Mouse (Mus musculus) left cerebral cortex, adult 18-20 months (tissue): ENCODE data around the gene Zeb2. TPM values are rescaled to one million over a fixed set of nuclear protein-coding genes. Genes with fewer than 3 reads are reported as not detected.

Experiments used
- DNase-seq, 2 experiments: peaks; one replicate each; pipeline ENCODE4 v3.0.0; 2021 to 2022; ENCODE audit warnings: low spot score in 2 of 2, mixed read lengths in 1 of 2
- total RNA-seq, 2 experiments: library from RNA; stranded (reverse); gene quantifications; 2 replicates each; pipeline ENCODE4 v1.2.3; 2021

Zeb2 gene
- total RNA-seq, 2 experiments from 2014 or later, result 141 to 180 TPM

DNA sequence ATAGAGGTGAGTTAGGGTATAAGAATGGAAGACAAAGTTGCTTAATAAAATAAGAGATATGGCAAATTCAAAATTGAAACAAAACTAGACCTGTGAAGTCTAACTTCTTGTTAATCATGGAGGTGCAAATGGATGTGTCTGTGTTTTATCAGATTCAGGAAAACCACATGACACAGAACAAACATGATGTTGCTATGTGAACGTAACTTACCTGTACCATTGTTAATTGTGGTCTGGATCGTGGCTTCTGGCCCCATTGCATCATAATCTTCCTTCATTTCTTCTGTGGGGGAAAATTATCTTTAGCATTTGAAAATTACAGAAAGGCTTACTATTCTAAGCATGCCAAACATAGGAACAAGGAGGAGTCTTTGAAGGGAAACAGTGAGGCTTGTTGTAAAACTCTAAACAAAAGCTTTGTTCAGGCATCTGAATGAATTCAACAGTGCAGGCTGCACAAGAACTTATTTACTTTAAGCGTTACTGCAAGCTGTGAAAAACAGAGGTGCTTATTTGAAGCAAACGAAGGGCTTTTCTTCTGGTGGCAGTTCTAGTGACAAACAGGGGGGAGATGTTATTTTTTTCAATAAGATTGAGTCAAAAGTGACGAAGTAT, 99.9 kb downstream of the Zeb2 start:
- no peak for DNase-seq

DNA sequence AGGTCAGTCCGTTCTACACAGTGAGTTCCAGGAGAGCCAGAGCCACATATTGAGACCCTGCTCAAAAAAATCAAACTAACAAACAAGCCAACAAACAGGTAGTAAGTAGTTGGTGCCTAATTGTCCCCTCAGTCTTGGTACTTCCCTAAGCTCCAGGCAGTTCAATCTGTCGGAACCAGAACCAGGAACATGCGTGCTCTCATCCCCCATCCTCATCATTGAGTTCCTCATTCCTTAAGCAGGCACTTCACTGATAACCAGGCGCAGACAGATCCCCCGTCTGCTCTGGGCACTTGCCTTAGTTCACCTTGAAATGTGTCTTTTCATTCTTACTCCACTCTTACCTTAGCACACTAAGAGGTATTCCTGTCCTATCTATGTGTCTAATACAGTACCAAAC, 103.9 kb downstream of the Zeb2 start:
- no peak for DNase-seq

DNA sequence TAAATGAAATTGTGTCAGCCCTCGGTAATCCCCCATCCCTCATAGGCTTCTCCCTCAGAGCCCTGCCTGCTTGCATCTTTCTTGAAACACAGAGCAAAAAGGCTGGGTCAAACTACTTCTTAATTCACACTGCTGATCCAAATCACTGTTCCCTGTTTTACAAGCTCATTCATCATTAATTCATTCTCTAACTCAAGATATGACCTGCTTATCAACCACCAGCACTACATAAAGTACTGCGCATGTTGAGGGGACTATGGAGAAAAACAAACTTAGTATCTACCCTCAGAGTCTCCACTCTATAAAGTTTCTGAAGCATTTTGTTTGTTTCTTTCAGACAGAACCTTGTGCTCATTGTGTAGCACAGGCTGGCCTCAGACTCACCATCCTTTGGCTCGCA, 104.5 kb downstream of the Zeb2 start:
- DNase-seq, result no peak

DNA sequence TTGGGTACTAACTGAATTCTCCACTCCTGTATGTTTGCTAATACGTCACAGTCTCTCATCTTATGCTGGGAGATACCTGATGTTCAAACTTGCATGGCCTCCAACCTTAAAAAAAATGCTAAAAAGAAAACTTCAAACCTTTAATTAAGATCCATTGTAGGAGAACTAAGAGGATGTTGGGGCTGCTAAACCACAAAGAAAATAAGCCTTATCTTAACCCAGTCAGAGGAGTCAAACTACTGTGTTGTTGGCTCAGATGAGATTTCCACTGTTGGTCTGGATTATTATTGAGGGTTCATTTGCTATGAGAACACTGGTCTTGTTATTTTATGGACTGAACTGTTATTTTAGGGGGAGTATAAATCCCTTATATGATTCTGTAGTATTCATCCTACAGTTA, 106.5 kb downstream of the Zeb2 start:
- no peak for DNase-seq

DNA sequence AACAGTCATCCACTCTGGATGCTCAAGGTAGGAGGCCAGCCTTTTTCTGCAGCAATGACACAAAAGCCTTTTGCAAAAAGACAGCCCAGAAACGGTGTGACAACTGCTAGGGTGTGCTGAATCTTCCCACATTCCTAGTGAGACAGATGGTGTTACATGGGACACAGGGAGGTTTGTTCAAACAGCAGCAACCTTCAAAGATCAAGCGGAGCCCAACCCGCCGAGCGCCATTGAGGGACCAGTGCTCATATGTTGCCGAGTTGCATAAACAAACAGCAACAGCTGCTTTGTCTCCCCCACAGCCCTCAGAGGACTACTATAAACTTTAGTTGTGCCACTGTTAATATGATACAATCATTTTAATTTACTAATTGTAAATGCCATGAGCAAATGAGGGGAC, 117.3 kb downstream of the Zeb2 start:
- DNase-seq, result peak; percentile 63 to 75

DNA sequence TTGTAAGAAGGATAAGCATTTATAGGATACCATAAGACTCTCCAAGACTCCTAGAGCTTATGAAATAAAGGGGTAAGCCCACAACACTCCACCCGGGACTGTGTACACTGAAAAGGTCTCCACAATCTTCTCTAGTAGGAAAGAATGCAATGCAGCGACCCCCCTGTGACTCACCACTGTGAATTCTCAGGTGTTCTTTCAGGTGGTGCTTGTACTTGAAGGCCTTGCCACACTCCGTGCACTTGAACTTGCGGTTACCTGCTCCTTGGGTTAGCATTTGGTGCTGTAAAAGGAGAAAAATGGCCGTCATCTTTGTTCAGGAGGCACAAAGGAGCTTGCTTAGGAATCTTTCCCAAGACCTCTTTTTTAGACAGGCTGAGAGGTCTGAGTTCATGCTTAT, 118.5 kb downstream of the Zeb2 start:
- DNase-seq, result no peak

DNA sequence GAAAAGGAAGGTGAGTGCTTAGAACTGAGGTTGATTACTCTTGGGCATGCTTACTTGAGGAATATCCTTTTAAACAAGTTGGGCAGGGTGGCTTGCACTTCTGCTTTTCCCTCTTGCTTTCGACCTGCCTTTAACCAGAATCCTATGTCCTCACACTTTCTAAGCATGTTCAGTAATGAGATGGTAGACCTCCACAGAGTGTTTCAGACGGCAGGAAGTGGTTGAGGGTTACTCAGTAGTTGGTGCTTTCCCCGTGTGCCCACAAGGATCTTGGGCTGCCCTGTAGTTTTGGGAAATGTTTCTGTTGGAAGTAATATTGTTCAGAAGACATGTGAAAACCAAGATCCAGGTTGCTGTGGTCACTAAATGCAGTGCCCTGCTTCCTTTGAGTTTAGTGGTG, 135.5 kb downstream of the Zeb2 start:
- DNase-seq, result no peak

DNA sequence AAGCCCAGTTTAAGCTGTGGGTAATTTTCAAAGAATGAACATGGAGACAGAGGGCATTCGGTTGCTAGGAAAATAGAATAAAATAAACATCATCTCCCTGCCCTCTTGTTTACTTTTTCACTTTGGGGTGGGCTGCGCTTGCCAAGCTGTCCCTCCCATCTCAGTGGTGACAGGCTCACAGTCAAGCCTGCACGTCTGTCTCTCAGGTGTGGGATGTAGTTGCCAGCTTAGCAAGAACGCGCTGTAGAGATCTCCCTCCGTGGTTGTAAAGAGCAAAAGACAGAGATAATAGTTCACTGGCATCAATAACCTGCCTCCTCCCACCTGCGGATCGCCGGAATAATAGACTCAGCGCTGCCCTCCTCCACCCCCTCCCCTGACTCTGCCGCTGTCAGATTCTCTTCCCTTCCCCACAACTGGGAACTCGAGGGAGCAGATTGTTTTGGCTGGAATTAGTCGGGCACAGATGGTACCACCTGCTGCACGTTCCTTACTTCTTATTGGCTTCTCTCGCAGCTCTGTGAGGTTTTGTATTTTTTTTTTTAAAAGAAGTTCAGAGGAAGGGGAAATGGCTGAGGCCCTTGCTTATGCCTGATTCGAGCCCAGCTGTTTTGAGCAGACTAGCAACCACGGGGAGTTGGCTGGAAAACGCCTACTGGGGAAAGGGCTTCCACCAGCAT, 138.0 kb downstream of the Zeb2 start:
- peak; percentile 48 to 77 for DNase-seq

DNA sequence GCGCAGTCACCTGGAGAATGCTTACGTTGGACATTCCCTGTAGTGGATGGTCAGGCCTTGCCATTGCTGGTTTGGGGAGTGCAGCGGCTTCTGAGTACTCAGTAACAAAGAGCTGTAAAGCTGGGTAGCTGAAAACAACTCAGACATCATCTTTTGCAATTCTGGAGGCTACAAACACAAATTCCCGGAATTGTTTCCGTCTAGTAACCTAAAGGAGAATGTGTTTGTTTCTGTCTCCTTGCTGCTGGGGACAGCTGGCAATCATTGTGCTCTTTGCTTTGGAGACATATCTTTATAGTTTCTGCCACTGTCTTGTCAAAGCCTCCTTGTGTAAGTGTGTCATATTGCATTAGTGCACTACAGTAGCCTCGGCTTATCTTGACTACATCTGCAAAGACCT, 139.2 kb downstream of the Zeb2 start:
- no peak for DNase-seq

DNA sequence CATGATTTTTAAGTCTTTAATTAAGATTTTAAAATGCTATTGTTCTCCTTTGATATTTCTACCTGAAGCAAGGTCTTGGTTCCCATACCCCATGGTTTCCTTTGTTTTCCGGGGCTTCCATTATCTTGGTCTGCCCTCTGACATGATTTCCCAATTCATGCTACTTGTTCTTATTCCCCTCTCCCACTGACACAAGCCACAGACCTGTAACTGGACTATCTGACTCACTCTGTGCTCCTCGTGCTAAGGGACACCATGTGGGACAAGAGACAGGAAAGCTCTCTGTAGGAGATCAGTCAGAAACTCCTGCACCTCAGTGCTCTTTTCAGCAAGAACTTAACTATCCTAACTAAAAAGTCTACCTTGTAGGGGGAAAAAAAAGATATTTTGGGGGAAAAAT, 139.6 kb downstream of the Zeb2 start:
- no peak for DNase-seq

DNA sequence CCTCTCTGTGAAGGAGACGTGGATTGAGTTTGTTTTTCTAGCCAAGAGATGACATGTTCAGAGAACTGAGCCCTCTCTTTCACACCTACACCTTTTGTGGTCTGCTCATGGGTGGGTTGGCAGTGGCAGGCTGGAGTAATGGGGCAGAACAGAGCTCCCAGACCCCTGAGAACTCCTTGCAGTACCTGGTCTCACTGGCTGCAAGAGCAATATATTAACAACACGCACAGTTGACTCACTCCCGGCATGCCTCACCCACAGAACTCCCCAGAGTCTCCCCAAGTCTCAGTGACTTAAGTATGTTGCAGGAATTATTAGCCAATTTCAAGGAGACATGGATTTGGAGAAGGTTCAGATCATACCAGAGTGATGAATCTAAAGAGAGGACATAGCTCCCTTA, 140.1 kb downstream of the Zeb2 start:
- no peak for DNase-seq

DNA sequence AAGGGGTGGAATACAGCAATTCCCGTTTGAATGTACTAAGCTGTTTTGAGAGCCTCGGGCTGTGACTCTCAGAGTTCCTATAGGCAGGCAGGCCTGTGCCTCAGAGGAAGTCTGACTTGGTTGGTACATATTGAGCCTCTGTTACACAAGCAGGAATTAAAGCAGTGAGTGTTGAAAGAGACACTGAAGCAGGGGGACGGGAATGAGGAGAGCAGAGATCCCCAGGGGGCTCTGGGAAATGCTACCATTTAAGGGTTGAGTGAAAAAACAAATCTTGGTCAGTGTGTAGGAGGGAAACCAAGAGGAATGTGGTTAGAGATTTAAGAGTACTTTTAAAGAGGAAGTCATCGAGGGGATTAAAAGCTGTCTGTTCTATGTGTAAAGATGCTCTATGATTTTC, 140.7 kb downstream of the Zeb2 start:
- no peak for DNase-seq

DNA sequence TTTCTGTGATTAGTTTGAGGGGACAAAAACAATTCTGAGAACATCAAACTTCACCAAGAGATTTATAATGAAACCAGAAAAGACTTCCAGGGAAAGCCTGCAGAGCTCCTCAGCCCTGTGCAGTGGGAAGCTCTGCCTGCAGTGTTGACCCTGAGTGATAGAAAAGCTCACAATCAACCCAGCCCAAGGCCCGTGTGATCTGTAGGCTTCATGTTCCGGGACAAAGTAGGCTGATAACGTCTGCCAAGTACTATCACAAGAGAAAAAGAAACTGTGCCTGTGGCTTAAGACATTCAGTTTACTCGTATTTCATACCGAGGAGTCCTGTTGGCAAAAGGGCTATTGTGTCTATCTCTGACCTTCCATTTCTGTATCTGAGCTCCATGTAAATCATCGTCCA, 143.4 kb downstream of the Zeb2 start:
- DNase-seq, result no peak

DNA sequence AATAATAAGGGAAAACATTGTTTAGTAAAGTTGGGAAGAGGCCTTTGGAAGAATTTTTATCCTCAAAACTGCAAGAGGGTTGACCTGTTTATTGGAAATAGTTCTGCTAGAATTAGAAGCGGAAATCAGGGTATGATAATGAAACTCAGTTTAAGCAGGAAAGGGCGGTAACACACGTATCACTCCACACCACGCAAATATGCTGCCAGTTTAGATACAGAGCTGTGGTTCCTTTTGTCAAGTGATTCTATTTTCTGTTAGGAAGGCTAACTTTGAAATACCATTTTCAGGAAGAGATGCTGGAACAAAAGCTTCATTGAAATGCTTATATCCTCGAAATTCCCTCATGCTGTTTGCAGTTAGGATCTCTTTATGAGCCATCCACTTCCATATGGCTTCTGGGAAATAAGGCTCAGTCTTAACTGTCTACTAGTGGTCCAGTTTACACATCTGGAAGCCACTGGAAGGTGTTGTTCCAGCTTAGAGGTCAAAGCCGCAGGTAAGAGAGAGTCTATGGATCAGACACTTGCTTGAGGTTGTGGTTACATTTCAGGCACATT, 147.0 kb downstream of the Zeb2 start:
- DNase-seq, result no peak

DNA sequence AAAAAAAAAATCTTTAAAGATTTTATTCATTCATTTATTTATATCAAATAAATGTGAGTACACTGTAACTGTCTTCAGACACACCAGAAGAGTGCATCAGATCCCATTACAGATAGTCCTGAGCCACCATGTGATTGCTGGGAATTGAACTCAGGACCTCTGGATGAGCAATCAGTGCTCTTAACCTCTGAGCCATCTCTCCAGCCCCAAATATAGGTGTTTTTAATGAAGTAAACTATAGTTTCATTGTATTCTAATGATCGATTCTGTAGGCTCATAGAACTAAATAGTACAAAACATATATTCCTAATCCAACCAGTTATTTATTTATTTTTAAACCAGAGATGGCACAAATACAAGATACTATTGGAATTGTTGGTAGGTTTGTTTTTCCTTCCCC, 147.6 kb downstream of the Zeb2 start:
- no peak for DNase-seq

DNA sequence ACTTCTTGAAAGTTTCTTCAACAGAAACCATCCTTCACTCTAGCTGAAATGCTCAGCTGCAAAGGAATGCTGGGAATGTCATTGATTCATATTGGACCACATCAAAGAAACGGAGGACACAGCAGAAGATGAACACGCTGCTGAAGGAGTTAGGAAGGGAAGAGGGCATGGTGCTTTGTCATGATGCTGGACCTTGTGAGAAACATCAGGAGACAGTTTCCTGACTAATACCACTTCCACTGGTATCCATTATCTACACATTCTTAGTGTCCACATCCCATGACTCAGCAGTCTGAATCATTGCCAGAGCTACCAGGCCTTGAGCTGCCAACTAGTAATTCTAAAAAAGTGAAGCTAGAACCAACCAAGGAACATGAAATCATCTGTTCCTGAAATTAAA, 148.0 kb downstream of the Zeb2 start:
- peak in 1 of 2 experiments; percentile 40 for DNase-seq

DNA sequence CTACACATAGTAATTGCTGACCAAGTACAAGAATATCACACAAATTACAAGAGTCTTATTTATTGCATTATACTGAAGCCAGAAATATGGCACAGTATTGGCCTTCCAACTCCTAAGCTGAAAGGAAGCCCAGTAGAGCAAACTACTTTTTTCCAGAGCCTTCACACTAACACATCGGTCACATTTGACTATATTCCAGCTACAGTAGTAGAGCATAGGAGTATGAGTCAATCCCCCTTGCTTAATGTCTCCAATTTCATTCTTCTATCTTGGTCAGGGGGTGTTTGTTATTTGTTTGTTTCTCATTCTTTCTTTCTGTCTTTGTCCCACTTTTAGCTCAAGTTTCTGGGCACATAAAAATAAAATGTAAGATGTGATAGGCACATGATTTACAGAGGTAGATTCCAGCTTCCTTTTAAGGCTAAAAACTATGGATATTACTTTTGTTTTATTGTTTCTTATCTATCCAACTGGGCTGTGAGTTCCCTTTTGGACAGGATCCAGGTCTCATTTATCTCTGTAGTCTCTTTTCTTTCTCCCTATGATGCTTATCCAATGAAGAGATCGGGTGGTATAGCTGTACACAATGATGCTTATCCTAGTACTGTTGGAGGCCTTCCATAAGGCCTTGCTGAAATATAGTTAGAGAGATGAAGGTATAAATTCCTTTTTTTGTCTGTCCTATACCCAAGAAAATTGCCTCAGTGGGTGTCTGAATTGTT, 151.2 kb downstream of the Zeb2 start:
- no peak for DNase-seq

DNA sequence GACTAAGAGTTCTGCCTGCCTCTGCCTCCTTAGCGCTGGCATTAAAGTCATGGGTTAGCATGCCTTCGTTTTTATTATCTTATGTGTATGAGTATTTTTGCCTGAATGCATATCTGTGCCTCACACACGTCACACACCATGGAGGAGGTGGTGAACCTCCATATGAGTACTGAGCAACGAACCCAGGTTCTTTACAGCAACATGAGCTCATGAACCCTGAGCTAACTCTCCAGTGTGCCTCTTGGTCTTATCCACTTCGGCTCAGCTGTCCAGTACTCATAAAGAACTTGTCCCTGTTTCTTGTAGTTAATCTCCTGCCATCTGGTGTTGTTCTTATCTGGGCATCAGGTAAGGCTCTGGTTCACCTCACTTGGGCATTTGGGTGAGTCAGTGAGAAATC, 154.6 kb downstream of the Zeb2 start:
- DNase-seq, result no peak

DNA sequence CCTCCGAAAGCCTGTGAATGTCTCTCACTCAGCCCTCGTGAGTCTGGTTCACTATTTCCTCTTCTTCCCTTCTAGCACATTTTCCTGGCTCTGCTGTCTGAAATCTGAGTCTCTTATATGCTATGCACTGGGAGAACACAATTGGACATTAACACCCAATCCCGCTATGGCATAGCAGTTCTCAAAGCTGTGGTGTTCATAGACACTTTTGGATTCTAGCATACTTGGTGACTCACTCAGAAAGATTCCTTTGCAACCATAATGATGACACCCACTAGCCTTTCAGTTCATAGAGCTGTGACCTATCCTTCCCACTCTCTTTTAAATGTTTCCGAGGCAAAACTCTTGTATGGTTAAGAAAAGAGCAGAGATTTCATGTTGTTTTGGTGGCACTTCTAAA, 156.0 kb downstream of the Zeb2 start:
- no peak for DNase-seq

DNA sequence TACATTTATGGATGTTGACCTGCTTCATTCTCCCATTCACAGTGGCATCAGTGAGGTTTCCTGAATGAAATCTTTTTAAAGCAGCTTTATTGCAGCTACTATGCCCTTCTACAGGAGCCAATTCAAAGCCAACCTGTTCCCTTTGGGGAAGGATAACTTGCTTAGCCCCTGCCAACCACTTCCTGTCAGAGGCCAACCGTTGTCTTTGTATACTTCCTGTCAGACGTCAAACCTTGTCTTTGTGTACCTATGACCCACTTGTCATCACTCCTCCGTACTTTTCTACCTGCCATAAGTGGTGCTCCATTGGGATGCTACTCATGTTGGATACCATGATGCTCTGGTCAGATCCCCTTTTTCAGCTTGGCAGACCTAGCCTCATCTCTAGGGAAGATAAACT, 156.6 kb downstream of the Zeb2 start:
- DNase-seq, result no peak

DNA sequence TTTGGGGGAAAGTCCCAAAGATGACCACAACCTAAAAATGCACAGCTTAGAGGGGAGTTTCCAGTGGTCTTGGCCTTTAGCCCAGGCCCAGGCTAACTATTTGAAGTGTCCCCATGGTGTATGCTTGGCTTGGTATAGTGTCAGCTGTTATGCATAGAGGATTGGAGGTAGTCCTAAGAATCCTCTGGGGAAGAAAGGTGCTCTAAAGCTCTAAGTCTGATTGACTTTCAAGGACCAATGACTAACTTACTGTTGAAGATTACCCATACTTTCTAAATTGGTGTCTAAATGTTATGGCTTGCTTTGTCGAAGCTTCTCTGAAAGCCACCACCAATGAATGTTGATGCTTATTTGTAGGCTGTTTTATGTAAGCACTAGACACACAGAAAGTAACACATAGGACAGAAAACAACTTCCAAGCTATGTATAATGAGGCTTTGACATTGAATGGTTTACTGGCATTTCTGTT, 159.8 kb downstream of the Zeb2 start:
- DNase-seq, result no peak

DNA sequence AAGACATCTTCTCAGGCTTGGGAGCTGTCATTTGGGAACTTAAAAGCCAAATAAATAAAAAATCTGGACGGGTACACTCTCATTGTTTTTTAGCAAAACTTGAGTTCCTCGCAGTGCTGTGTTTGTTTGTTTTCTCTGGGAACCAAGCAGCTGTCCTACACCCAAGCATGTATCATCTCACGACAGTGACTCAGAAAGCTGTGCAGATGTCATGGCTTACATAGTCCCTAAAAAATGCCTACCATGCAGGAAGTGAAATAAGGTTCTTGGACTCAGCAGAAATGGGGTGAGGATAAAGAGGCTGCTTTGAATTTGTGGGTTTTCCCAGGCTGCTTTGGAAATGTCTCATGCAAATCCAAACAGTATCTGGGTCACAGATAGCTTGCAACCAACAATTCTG, 161.0 kb downstream of the Zeb2 start:
- no peak for DNase-seq
